Mouse (Mus musculus) testis, adult 2 months (tissue): ENCODE results near the gene Bcas3. TPM values are rescaled to one million over a fixed set of nuclear protein-coding genes. Genes with fewer than 3 reads are reported as not detected.

Experiments
- H3K27ac ChIP-seq: fragments of 200-500 bp; 2 replicates; pipeline ENCODE4 v1.5.1; 2012; ENCODE audit warnings: low read depth, low read length; ENCODE audit not compliant: control insufficient read depth, insufficient read depth
- H3K27me3 ChIP-seq: fragments of 200-500 bp; 2 replicates; pipeline ENCODE4 v1.6.1; 2012; ENCODE audit warnings: mild to moderate bottlenecking, low read length, moderate library complexity; ENCODE audit not compliant: control insufficient read depth, insufficient read depth
- H3K36me3 ChIP-seq: fragments of 200-500 bp; 2 replicates; pipeline ENCODE4 v1.6.1; 2012; ENCODE audit warnings: mild to moderate bottlenecking, low read length; ENCODE audit not compliant: control insufficient read depth, insufficient read depth
- H3K4me1 ChIP-seq: fragments of 200-500 bp; 2 replicates; pipeline ENCODE4 v1.6.1; 2012; ENCODE audit warnings: low read length; ENCODE audit not compliant: control insufficient read depth, insufficient read depth
- H3K4me3 ChIP-seq: fragments of 200-500 bp; 2 replicates; pipeline ENCODE4 v1.5.1; 2012; ENCODE audit warnings: low read depth, mild to moderate bottlenecking, low read length, moderate library complexity, mixed read lengths; ENCODE audit not compliant: control insufficient read depth
- CTCF ChIP-seq: fragments of 200-500 bp; IDR thresholded peaks from 2 replicates; pipeline ENCODE4 v1.5.1; 2012; ENCODE audit warnings: low read depth, mild to moderate bottlenecking, inconsistent platforms, low read length, moderate library complexity; ENCODE audit not compliant: control insufficient read depth, insufficient read depth, insufficient replicate concordance
- POLR2A ChIP-seq: fragments of 200-500 bp; IDR thresholded peaks from 2 replicates; pipeline ENCODE4 v1.6.1; 2012; ENCODE audit warnings: low read depth, mild to moderate bottlenecking, inconsistent platforms, low read length, moderate library complexity; ENCODE audit not compliant: control insufficient read depth
- polyA plus RNA-seq: library from polyadenylated mRNA; depleted of rRNA; stranded (reverse); fragments of >200 nt; gene quantifications from 2 replicates; pipeline ENCODE4 v1.2.3, GENCODE M21; 2012

Bcas3 gene
- polyA plus RNA-seq, 1 experiment, result 23.4 TPM

- H3K27me3 ChIP-seq, result no peaks in the 10 kb centered on the region
- TF ChIP-seq CTCF, result no peak
- no peak for TF ChIP-seq POLR2A
- no peaks in the 10 kb centered on the region for H3K4me1 ChIP-seq
- H3K36me3 ChIP-seq, result no peaks in the 10 kb centered on the region
- H3K27ac ChIP-seq, result no peak overlapping the region
- no peak overlapping the region for H3K4me3 ChIP-seq
Observed at GRCm38 (mm10) chr11:85540989-85541388, 188.0 kb downstream of the Bcas3 start.

DNA sequence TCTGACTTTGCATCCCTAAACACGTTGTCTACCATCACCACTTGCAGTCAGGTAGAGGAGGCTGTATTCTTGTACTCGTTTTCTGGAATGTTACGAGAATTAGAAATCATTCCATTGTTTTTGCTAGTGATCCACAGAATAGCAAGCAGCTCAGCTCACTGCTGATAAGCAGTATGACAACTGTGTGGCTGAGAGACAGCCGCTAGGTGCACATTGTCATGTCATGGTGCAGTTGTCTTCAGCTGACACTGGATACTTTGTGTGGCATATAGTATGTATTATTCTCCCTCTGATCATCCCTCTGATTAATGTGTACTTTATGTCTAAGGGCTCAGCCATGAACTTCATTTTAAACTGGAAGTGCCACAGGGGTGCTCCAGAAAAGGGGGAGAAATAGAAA, 190.3 kb downstream of the Bcas3 start:
- TF ChIP-seq CTCF, result no peak
- TF ChIP-seq POLR2A, result no peak
- Histone ChIP-seq H3K36me3 (no peaks in the 10 kb centered on the region), H3K4me1 (no peaks in the 10 kb centered on the region), H3K4me3 (no peak overlapping the region), H3K27me3 (no peaks in the 10 kb centered on the region), H3K27ac (no peak overlapping the region)

- H3K4me3 ChIP-seq, result no peak overlapping the region
- H3K27ac ChIP-seq, result no peak overlapping the region
- no peaks in the 10 kb centered on the region for H3K27me3 ChIP-seq
- H3K4me1 ChIP-seq, result no peaks in the 10 kb centered on the region
- no peak for TF ChIP-seq CTCF
- TF ChIP-seq POLR2A, result no peak
- H3K36me3 ChIP-seq, result no peaks in the 10 kb centered on the region
Observed at GRCm38 (mm10) chr11:85545602-85546001, 192.6 kb downstream of the Bcas3 start.

DNA sequence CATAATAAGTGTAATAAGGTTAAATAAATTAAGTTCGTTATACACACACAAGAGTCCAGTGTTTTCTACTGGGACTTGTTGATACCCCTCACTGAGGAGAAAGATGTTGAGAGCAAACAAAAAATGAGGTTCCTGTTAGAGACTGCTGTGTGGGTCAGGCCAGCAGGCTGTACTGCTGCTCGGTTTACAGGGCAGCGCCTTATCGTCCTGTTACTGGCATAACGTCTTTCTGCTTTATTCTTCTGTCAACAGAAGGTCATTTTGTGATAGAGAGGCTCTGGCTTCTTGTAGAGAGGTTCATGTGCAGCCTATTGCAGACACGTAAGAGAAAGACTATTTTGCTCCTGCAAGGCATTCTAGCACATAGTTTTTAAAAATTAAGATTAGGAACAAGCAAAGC, 195.0 kb downstream of the Bcas3 start:
- Histone ChIP-seq H3K4me3 (no peak overlapping the region), H3K4me1 (no peaks in the 10 kb centered on the region), H3K27me3 (no peaks in the 10 kb centered on the region), H3K27ac (no peak overlapping the region), H3K36me3 (no peaks in the 10 kb centered on the region)
- no peak for TF ChIP-seq CTCF
- TF ChIP-seq POLR2A, result no peak

DNA sequence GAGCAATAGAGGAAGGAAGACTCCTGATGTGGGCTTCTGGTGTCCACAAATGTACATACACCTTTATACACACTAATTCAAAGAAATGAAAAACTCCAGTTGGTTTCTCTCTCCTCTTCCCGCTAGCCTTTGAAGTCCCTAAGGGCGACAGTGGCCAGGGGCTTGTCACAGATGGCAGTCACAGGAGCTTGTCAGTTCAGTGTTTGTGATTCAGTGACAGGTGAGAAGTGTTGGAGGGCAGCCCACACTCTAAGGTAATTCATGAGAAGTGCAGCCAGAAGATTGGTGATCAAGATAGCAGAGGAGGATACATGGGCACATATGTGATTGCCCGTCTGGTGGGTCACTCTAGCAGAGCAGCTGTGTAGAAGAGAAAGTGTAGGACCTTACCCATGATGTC, 196.7 kb downstream of the Bcas3 start:
- Histone ChIP-seq H3K27me3 (no peaks in the 10 kb centered on the region), H3K27ac (no peak overlapping the region), H3K36me3 (no peaks in the 10 kb centered on the region), H3K4me3 (no peak overlapping the region), H3K4me1 (no peaks in the 10 kb centered on the region)
- TF ChIP-seq CTCF (no peak), POLR2A (no peak)

- TF ChIP-seq POLR2A, result no peak
- no peak for TF ChIP-seq CTCF
- no peak overlapping the region for H3K4me3 ChIP-seq
- H3K36me3 ChIP-seq, result no peaks in the 10 kb centered on the region; the same call in 1 of the 2 replicates
- H3K27ac ChIP-seq, result no peak overlapping the region
- no peaks in the 10 kb centered on the region for H3K27me3 ChIP-seq
- no peaks in the 10 kb centered on the region for H3K4me1 ChIP-seq
Observed at GRCm38 (mm10) chr11:85555066-85555465, 202.1 kb downstream of the Bcas3 start.

DNA sequence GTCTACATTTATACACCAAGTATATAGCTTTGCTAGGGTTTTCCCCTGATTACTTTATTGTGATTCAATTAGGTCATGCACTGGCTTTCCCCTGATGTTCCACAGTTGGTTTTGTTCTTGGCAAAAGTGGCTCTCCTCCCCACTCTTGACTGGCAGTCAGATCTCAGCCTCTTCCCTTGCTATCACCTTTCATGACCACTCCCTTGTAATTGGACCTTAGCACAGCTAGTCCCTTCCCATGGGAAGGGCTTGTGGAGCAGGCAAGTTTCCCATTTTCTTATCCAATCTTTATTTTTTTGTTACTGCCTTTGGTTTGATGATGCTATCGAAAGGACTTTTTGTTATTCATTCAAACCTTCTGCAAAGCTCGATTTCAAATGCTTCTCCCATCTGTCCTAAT, 202.8 kb downstream of the Bcas3 start:
- TF ChIP-seq POLR2A (no peak), CTCF (no peak)
- Histone ChIP-seq H3K27me3 (no peaks in the 10 kb centered on the region), H3K4me3 (no peak overlapping the region), H3K4me1 (no peaks in the 10 kb centered on the region), H3K27ac (no peak overlapping the region), H3K36me3 (no peaks in the 10 kb centered on the region; the same call in 1 of the 2 replicates)

GRCm38 (mm10) chr11:85565068-85565467, 212.1 kb downstream of the Bcas3 start:
- Histone ChIP-seq H3K27ac (no peak overlapping the region), H3K4me3 (no peak overlapping the region), H3K36me3 (no peaks in the 10 kb centered on the region), H3K4me1 (no peaks in the 10 kb centered on the region), H3K27me3 (no peaks in the 10 kb centered on the region)
- TF ChIP-seq POLR2A, result no peak
- no peak for TF ChIP-seq CTCF
